Mouse (Mus musculus) lung, adult 2 months (tissue): ENCODE results near the gene Birc6.

Experiments
- CTCF ChIP-seq: fragments of 200-500 bp; IDR thresholded peaks from 2 replicates; pipeline ENCODE4 v1.5.1; 2011; ENCODE audit warnings: mild to moderate bottlenecking, low read length, control low read depth; ENCODE audit not compliant: insufficient read depth
- POLR2A ChIP-seq: fragments of 200-500 bp; IDR thresholded peaks from 2 replicates; pipeline ENCODE4 v1.6.1; 2011; ENCODE audit warnings: low read depth, mild to moderate bottlenecking, control low read depth, low read length, borderline replicate concordance; ENCODE audit errors: extremely low read depth

DNA sequence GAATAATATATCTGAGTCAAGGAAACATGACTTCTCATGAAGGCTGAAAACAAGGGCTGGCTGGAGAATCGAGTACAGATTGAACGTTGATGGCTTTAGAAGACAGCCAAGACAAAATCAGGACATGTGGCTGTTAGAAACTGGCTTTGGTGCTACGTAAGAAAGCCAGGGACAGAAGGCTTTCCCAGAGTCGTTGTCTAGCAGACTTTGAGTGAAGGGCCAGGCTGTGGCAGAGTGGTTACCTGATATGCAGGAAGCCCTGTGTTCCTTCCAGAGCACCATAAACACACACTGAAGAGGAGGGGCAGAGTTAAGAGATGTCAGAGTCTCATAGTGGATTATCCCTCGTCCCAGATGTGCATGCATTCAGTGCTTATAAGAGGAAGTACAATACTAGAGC, 49.1 kb downstream of the Birc6 start:
- TF ChIP-seq CTCF, result no peak
- no peak for TF ChIP-seq POLR2A
